Mouse (Mus musculus) heart, embryonic 15.5 days (tissue): Measurements from ENCODE around the gene Olfr33. TPM values are rescaled to one million over a fixed set of nuclear protein-coding genes. Genes with fewer than 3 reads are reported as not detected.

Experiments
- ATAC-seq: fragments of 200-750 bp; cut with Nextera tagmentation; replicated peaks from 2 replicates; pipeline ENCODE4 v1.8.0; 2017; ENCODE audit warnings: low read depth, moderate TSS enrichment; ENCODE audit not compliant: insufficient number of reproducible peaks, insufficient read depth, low FRiP score
- H3K27ac ChIP-seq: fragments of 300-500 bp; sonication (generic); 2 replicates; pipeline ENCODE4 v1.5.1; 2015; ENCODE audit warnings: mild to moderate bottlenecking, inconsistent platforms
- H3K27me3 ChIP-seq: fragments of 300-500 bp; sonication (generic); 2 replicates; pipeline ENCODE4 v1.6.1; 2015; ENCODE audit warnings: inconsistent platforms
- H3K36me3 ChIP-seq: fragments of 300-500 bp; sonication (generic); 2 replicates; pipeline ENCODE4 v1.6.1; 2015; ENCODE audit warnings: mild to moderate bottlenecking, inconsistent platforms
- H3K4me1 ChIP-seq: fragments of 300-500 bp; sonication (generic); replicated peaks from 2 replicates; pipeline ENCODE4 v1.6.1; 2015; ENCODE audit warnings: inconsistent platforms
- H3K4me2 ChIP-seq: fragments of 300-500 bp; sonication (generic); 2 replicates; pipeline ENCODE4 v1.6.1; 2015; ENCODE audit warnings: inconsistent platforms, mild to moderate bottlenecking, moderate library complexity
- H3K4me3 ChIP-seq: fragments of 300-500 bp; sonication (generic); 2 replicates; pipeline ENCODE4 v1.5.1; 2015; ENCODE audit warnings: mild to moderate bottlenecking, inconsistent platforms
- H3K9ac ChIP-seq: fragments of 300-500 bp; sonication (generic); 2 replicates; pipeline ENCODE4 v1.6.1; 2015; ENCODE audit warnings: mild to moderate bottlenecking, inconsistent platforms
- H3K9me3 ChIP-seq: fragments of 300-500 bp; sonication (generic); replicated peaks from 2 replicates; pipeline ENCODE4 v1.6.1; 2016; ENCODE audit warnings: inconsistent platforms
- WGBS: fragments of 180-500 bp; shearing (Covaris S2); methylation state at CpG from one replicate; pipeline ENCODE4 v1.1.7; 2015; ENCODE audit warnings: mixed read lengths; 5-methylcytosine and 5-hydroxymethylcytosine counted together
- polyA plus RNA-seq: library from polyadenylated mRNA; unstranded; fragments of >200 nt; fragmentation: Nextera tagmentation; extraction: Ambion mirVana; gene quantifications from 2 replicates; pipeline ENCODE4 v1.2.1, GENCODE M21; 2015

Olfr33 gene
- polyA plus RNA-seq, result not detected in 2 replicates

- 26% methylated on average over 1 of the region's 1 CpGs for WGBS
- Histone ChIP-seq H3K9me3 (no peaks in the 10 kb centered on the region), H3K9ac (no peak within 1 kb of the TSS)
These were observed at the start of gene Olfr33 for GRCm38 (mm10) chr7:102718970-102719369. Gene Olfr33, minus strand, starts transcription at chr7:102719070.

GRCm38 (mm10) chr7:102759266-102759665, 40.4 kb upstream of the Olfr33 start, which contains the start of the genes Olfr560 and Olfr78:
Gene Olfr560, minus strand, starts transcription at chr7:102759366.
Gene Olfr78, minus strand, starts transcription at chr7:102759471.
- WGBS, result 67% methylated on average over 4 of the region's 4 CpGs
- H3K9ac ChIP-seq, result no peak within 1 kb of the TSS
- H3K27me3 ChIP-seq, result no peaks in the 10 kb centered on the region
- no peak within 1 kb of the TSS for H3K4me3 ChIP-seq
- H3K9me3 ChIP-seq, result no peaks in the 10 kb centered on the region
- no peak within 1 kb of the TSS for H3K4me2 ChIP-seq
- no peak within 1 kb of the TSS for H3K27ac ChIP-seq
- no peaks in the 10 kb centered on the region for H3K4me1 ChIP-seq
- ATAC-seq, result no peak
- no peaks in the 10 kb centered on the region for H3K36me3 ChIP-seq

More at GRCm38 (mm10) chr7:102718970-102719369, at the start of gene Olfr33:
- Histone ChIP-seq H3K4me3 (no peak within 1 kb of the TSS), H3K4me2 (no peak within 1 kb of the TSS), H3K27me3 (no peaks in the 10 kb centered on the region), H3K4me1 (no peaks in the 10 kb centered on the region), H3K36me3 (no peaks in the 10 kb centered on the region), H3K27ac (no peak within 1 kb of the TSS)
- no peak for ATAC-seq

GRCm38 (mm10) chr7:102752086-102752485, 33.2 kb upstream of the Olfr33 start:
- Histone ChIP-seq H3K9me3 (no peaks in the 10 kb centered on the region), H3K4me3 (no peak overlapping the region), H3K9ac (no peak overlapping the region), H3K27ac (no peak overlapping the region), H3K4me1 (no peaks in the 10 kb centered on the region), H3K4me2 (no peak overlapping the region), H3K27me3 (no peaks in the 10 kb centered on the region), H3K36me3 (no peaks in the 10 kb centered on the region)
- 7% methylated on average over 1 of the region's 1 CpGs for WGBS
- no peak for ATAC-seq

- H3K9ac ChIP-seq, result no peak overlapping the region
- no peak overlapping the region for H3K4me3 ChIP-seq
- no peaks in the 10 kb centered on the region for H3K27me3 ChIP-seq
- no peaks in the 10 kb centered on the region for H3K9me3 ChIP-seq
- no peaks in the 10 kb centered on the region for H3K36me3 ChIP-seq
- WGBS, result 32% methylated on average over 2 of the region's 2 CpGs
- ATAC-seq, result no peak
- H3K4me1 ChIP-seq, result no peaks in the 10 kb centered on the region
- H3K4me2 ChIP-seq, result no peak overlapping the region
- H3K27ac ChIP-seq, result no peak overlapping the region
These were observed 18.8 kb upstream of the Olfr33 start for GRCm38 (mm10) chr7:102737705-102738104.

- no peak overlapping the region for H3K27ac ChIP-seq
- no peak for ATAC-seq
These were observed 14.9 kb upstream of the Olfr33 start for GRCm38 (mm10) chr7:102733793-102734192.

GRCm38 (mm10) chr7:102727391-102727790, 8.5 kb upstream of the Olfr33 start, which contains the start of gene Olfr559:
Gene Olfr559, minus strand, starts transcription at chr7:102727491.
- H3K4me3 ChIP-seq, result no peak within 1 kb of the TSS
- H3K27ac ChIP-seq, result no peak within 1 kb of the TSS
- no peaks in the 10 kb centered on the region for H3K27me3 ChIP-seq
- H3K9ac ChIP-seq, result no peak within 1 kb of the TSS
- no peaks in the 10 kb centered on the region for H3K4me1 ChIP-seq
- ATAC-seq, result no peak
- no peaks in the 10 kb centered on the region for H3K36me3 ChIP-seq
- H3K4me2 ChIP-seq, result no peak within 1 kb of the TSS
- H3K9me3 ChIP-seq, result no peaks in the 10 kb centered on the region

More at GRCm38 (mm10) chr7:102733793-102734192, 14.9 kb upstream of the Olfr33 start:
- Histone ChIP-seq H3K4me1 (no peaks in the 10 kb centered on the region), H3K27me3 (no peaks in the 10 kb centered on the region), H3K4me3 (no peak overlapping the region), H3K4me2 (no peak overlapping the region), H3K36me3 (no peaks in the 10 kb centered on the region), H3K9ac (no peak overlapping the region), H3K9me3 (no peaks in the 10 kb centered on the region)
- WGBS, result 6% methylated on average over 1 of the region's 1 CpGs

- H3K9ac ChIP-seq, result no peak within 1 kb of the TSS
- no peaks in the 10 kb centered on the region for H3K9me3 ChIP-seq
- no peaks in the 10 kb centered on the region for H3K4me1 ChIP-seq
- H3K27me3 ChIP-seq, result no peaks in the 10 kb centered on the region
- no peak for ATAC-seq
- H3K27ac ChIP-seq, result no peak within 1 kb of the TSS
- H3K4me2 ChIP-seq, result no peak within 1 kb of the TSS
- no peaks in the 10 kb centered on the region for H3K36me3 ChIP-seq
- no peak within 1 kb of the TSS for H3K4me3 ChIP-seq
These were observed 17.0 kb downstream of the Olfr33 start, which contains the start of gene Olfr558 for GRCm38 (mm10) chr7:102701915-102702314. Gene Olfr558, plus strand, starts transcription at chr7:102702215.

GRCm38 (mm10) chr7:102698461-102698860, 20.4 kb downstream of the Olfr33 start:
- 83% methylated on average over 7 of the region's 7 CpGs for WGBS
- no peaks in the 10 kb centered on the region for H3K9me3 ChIP-seq
- H3K27ac ChIP-seq, result no peak overlapping the region
- no peak overlapping the region for H3K4me2 ChIP-seq
- no peaks in the 10 kb centered on the region for H3K27me3 ChIP-seq
- no peaks in the 10 kb centered on the region for H3K36me3 ChIP-seq
- H3K4me1 ChIP-seq, result no peaks in the 10 kb centered on the region
- H3K4me3 ChIP-seq, result no peak overlapping the region
- no peak for ATAC-seq
- H3K9ac ChIP-seq, result no peak overlapping the region

GRCm38 (mm10) chr7:102695358-102696125, 23.3 kb downstream of the Olfr33 start, which contains the start of gene Olfr557:
Gene Olfr557, plus strand, starts transcription at chr7:102695910.
- 0 out of 2 replicates have a peak, but pooled peaks have one; percentile 7 for ATAC-seq
- Histone ChIP-seq H3K36me3 (no peaks in the 10 kb centered on the region), H3K9ac (no peak within 1 kb of the TSS), H3K4me3 (no peak within 1 kb of the TSS), H3K27ac (no peak within 1 kb of the TSS), H3K4me1 (no peaks in the 10 kb centered on the region), H3K4me2 (no peak within 1 kb of the TSS), H3K9me3 (no peaks in the 10 kb centered on the region), H3K27me3 (no peaks in the 10 kb centered on the region)
- 54% methylated on average over 5 of the region's 5 CpGs for WGBS

- no peaks in the 10 kb centered on the region for H3K9me3 ChIP-seq
- H3K27me3 ChIP-seq, result no peaks in the 10 kb centered on the region
- peak within 1 kb of the TSS; percentile 61 for H3K4me3 ChIP-seq
- peaks cover 4% of the 10 kb centered on the region for H3K4me1 ChIP-seq
- H3K9ac ChIP-seq, result peak within 1 kb of the TSS; percentile 68
- under 1% methylated on average over 40 of the region's 40 CpGs for WGBS
- peak within 1 kb of the TSS; percentile 84 for H3K27ac ChIP-seq
- H3K36me3 ChIP-seq, result peaks cover 2% of the 10 kb centered on the region; the same call in 1 of the 2 replicates
- peak within 1 kb of the TSS; percentile 70 for H3K4me2 ChIP-seq
- ATAC-seq, result peak; percentile 99
These were observed 31.8 kb downstream of the Olfr33 start, which contains the start of gene Trim68 for GRCm38 (mm10) chr7:102686944-102687501. Gene Trim68, minus strand, starts transcription at chr7:102687327.

GRCm38 (mm10) chr7:102681916-102682315, 37.0 kb downstream of the Olfr33 start:
- H3K4me3 ChIP-seq, result no peak overlapping the region
- WGBS, result 74% methylated on average over 1 of the region's 1 CpGs
- no peak overlapping the region for H3K4me2 ChIP-seq
- H3K4me1 ChIP-seq, result no peaks in the 10 kb centered on the region
- no peak overlapping the region for H3K27ac ChIP-seq
- H3K36me3 ChIP-seq, result peaks cover 2% of the 10 kb centered on the region; the same call in 1 of the 2 replicates
- H3K9me3 ChIP-seq, result no peaks in the 10 kb centered on the region
- no peak for ATAC-seq
- no peak overlapping the region for H3K9ac ChIP-seq
- H3K27me3 ChIP-seq, result no peaks in the 10 kb centered on the region
